Mouse (Mus musculus) heart, adult 2 months (tissue): ENCODE results near the gene Rtbdn. TPM values are rescaled to one million over a fixed set of nuclear protein-coding genes. Genes with fewer than 3 reads are reported as not detected.

Experiments
- DNase-seq, 2 experiments: peaks; one replicate each; pipeline ENCODE4 v3.0.0; 2021
- H3K27ac ChIP-seq: fragments of 200-600 bp; 2 replicates; pipeline ENCODE4 v1.8.1; 2022
- H3K27me3 ChIP-seq: fragments of 200-500 bp; 2 replicates; pipeline ENCODE4 v1.6.1; 2012; ENCODE audit warnings: mild to moderate bottlenecking, low read length, inconsistent platforms, mixed read lengths; ENCODE audit not compliant: control insufficient read depth, insufficient read depth
- H3K36me3 ChIP-seq: fragments of 200-500 bp; 2 replicates; pipeline ENCODE4 v1.6.1; 2012; ENCODE audit warnings: low read length, inconsistent platforms; ENCODE audit not compliant: control insufficient read depth, insufficient read depth
- H3K4me1 ChIP-seq: fragments of 200-500 bp; 2 replicates; pipeline ENCODE4 v1.6.1; 2011; ENCODE audit warnings: low read length; ENCODE audit not compliant: control insufficient read depth, insufficient read depth
- H3K4me3 ChIP-seq: fragments of 200-600 bp; 2 replicates; pipeline ENCODE4 v1.8.1; 2022
- H3K79me2 ChIP-seq: fragments of 200-500 bp; replicated peaks from 2 replicates; pipeline ENCODE4 v1.6.1; 2012; ENCODE audit warnings: mild to moderate bottlenecking, inconsistent platforms, low read length, moderate library complexity, mixed read lengths; ENCODE audit not compliant: control insufficient read depth, insufficient read depth
- H3K9ac ChIP-seq: fragments of 200-500 bp; 2 replicates; pipeline ENCODE4 v1.6.1; 2012; ENCODE audit warnings: low read depth, mild to moderate bottlenecking, control low read depth, inconsistent platforms, low read length, mixed read lengths
- CTCF ChIP-seq: fragments of 200-600 bp; IDR thresholded peaks from 2 replicates; pipeline ENCODE4 v1.8.1; 2022; ENCODE audit warnings: antibody characterized with exemption, mild to moderate bottlenecking, moderate library complexity
- EP300 ChIP-seq: fragments of 200-500 bp; IDR thresholded peaks from 2 replicates; pipeline ENCODE4 v1.6.1; 2011; ENCODE audit warnings: low read depth, low read length, control low read depth; ENCODE audit not compliant: insufficient read depth
- POLR2A ChIP-seq: fragments of 200-500 bp; IDR thresholded peaks from 2 replicates; pipeline ENCODE4 v1.6.1; 2011; ENCODE audit warnings: mild to moderate bottlenecking, low read depth, low read length, control low read depth; ENCODE audit not compliant: insufficient read depth
- WGBS: fragments of 180-500 bp; shearing (Covaris S2); methylation state at CpG from one replicate; pipeline ENCODE4 v1.1.7; 2018; 5-methylcytosine and 5-hydroxymethylcytosine counted together
- intact Hi-C: fragments of 180-260 bp; cut with DNase I; formaldehyde crosslinking; loops from one replicate; pipeline ENCODE4 v1.15.1; 2025
- polyA plus RNA-seq: library from polyadenylated mRNA; depleted of rRNA; stranded (reverse); fragments of >200 nt; gene quantifications from 2 replicates; pipeline ENCODE4 v1.2.3, GENCODE M21; 2012
- total RNA-seq, 2 experiments: library from RNA; stranded (reverse); gene quantifications; 2 replicates each; pipeline ENCODE4 v1.2.3; 2021

Rtbdn gene
- total and polyA plus RNA-seq, 3 experiments: not detected

DNA sequence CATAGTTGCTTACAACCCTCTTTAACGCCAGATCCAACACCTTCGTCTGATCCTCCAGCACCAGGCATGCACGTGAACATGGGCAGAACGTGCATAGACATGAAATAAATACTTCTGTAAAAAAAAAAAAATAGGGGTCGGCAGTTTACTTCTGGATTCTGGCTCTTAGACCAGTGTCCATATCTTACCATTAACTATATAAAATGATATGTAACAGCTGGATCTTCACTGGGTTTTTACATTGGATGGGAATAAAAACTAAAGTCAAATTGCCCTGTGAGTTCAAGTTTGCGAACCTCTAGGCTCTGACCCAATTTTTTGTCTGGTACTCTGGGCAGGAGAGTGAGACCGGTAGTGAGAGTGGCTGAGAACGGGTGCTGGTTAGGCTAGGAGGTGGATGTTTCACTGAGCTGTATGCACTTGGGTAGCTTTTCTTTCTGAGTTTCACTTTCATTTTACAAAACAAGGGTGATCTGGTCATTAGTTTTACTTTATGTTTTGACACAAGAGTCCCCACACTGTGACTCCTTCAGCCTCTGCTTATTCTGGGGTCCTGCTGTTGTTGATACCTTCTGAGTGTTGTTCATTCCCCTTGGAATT, 27.9 kb downstream of the Rtbdn start:
- Histone ChIP-seq H3K36me3 (no peaks in the 10 kb centered on the region; the same call in 1 of the 2 replicates), H3K27me3 (no peaks in the 10 kb centered on the region), H3K27ac (peak overlapping the region; percentile 99), H3K9ac (no peak overlapping the region), H3K4me1 (peaks cover 16% of the 10 kb centered on the region), H3K79me2 (no peaks in the 10 kb centered on the region), H3K4me3 (no peak overlapping the region)
- intact Hi-C loops: loop anchor here (1.0 to 10.0 kb wide), 2 partner anchors 15 to 50 kb away; partner anchors contain the start of genes Asna1 and Trir
- TF ChIP-seq POLR2A: 0 out of 2 replicates have a peak, but pooled peaks have one; percentile 8
- no peak for TF ChIP-seq EP300
- TF ChIP-seq CTCF: no peak
- DNase-seq: no peak
- 72% methylated on average over 8 of the region's 8 CpGs for WGBS

DNA sequence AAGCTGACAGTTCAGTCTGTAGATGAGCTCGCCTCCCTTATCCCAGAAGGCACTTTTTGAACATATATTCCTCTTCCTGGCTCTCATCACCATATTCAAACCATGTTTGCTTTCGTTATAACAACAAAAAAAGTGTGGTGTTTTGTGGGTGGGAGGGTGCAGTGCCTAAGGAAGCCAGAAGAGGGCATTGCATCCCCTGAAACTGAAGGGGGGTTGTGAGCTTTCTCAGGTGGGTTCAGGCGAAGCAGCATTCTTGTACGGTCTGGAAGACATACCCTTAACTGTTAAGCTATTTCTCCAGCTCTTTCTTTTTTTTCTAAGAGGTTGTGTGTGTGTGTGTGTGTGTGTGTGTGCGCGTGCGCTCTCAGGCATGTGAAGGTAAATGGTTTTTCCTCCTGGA, 28.6 kb downstream of the Rtbdn start:
- Histone ChIP-seq H3K4me1 (peaks cover 12% of the 10 kb centered on the region), H3K79me2 (no peaks in the 10 kb centered on the region), H3K27me3 (no peaks in the 10 kb centered on the region), H3K4me3 (no peak overlapping the region; the same call in 1 of the 2 replicates), H3K36me3 (no peaks in the 10 kb centered on the region; the same call in 1 of the 2 replicates), H3K9ac (peak overlapping the region; percentile 75), H3K27ac (peak overlapping the region; percentile 99)
- DNase-seq: peak; percentile 69 to 80
- 33% methylated on average over 7 of the region's 7 CpGs for WGBS
- peak; percentile 58; the same call in 1 of the 2 replicates for TF ChIP-seq EP300
- peak; percentile 89 for TF ChIP-seq CTCF
- no peak for TF ChIP-seq POLR2A
- intact Hi-C loops: loop anchor here (10.0 kb wide), 1 partner anchor 49 kb away; the partner anchor contains the start of genes Asna1 and Trir

DNA sequence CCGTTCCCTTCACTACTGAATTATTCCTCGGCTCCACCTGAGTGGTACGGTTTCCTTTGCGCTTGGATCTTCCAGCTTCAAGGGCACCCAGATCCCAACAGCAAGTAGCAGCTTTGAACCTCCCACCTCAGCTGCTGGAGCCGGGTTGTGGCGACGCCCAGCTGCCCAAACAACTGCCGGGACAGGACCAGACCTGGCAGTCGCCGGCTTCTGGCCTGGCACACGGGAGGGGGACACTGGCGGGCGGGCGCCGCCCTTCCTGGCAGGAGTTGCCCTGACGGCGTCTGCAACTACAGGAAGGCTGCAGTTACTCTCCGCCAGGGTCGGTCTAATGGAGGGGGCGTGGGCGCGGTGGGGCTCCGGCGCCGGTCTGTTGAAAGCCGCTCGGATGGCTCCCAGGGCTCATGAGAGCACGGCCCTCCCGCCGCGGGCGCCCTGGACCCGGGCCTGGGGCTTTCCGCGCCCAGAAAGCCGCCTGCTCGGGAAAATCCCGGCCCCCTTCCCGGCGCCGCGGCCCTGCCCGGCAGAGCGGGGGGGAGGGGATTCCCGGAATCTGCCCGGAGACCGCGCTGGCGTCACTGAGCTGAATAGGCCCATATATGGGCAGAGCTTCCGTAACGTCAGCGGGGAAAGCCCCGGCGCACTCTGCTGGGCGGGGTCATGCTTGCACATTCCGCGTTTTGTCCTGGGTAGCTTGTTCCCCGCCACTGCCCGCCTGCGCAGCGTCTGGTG, 29.4 kb downstream of the Rtbdn start:
- no peaks in the 10 kb centered on the region for H3K27me3 ChIP-seq
- H3K36me3 ChIP-seq: no peaks in the 10 kb centered on the region; the same call in 1 of the 2 replicates
- H3K27ac ChIP-seq: peak overlapping the region; percentile 99
- peak overlapping the region; percentile 75 for H3K9ac ChIP-seq
- WGBS: 1% methylated on average over 61 of the region's 61 CpGs
- no peaks in the 10 kb centered on the region for H3K79me2 ChIP-seq
- peak overlapping the region; percentile 56 for H3K4me3 ChIP-seq
- DNase-seq: peak; percentile 97
- TF ChIP-seq EP300: 0 out of 2 replicates have a peak, but pooled peaks have one; percentile 59
- TF ChIP-seq CTCF: peak; percentile 17
- TF ChIP-seq POLR2A: peak; percentile 44; the same call in 1 of the 2 replicates
- intact Hi-C loops: loop anchor here (10.0 kb wide), 1 partner anchor 49 kb away; the partner anchor contains the start of genes Asna1 and Trir
- peaks cover 15% of the 10 kb centered on the region for H3K4me1 ChIP-seq

DNA sequence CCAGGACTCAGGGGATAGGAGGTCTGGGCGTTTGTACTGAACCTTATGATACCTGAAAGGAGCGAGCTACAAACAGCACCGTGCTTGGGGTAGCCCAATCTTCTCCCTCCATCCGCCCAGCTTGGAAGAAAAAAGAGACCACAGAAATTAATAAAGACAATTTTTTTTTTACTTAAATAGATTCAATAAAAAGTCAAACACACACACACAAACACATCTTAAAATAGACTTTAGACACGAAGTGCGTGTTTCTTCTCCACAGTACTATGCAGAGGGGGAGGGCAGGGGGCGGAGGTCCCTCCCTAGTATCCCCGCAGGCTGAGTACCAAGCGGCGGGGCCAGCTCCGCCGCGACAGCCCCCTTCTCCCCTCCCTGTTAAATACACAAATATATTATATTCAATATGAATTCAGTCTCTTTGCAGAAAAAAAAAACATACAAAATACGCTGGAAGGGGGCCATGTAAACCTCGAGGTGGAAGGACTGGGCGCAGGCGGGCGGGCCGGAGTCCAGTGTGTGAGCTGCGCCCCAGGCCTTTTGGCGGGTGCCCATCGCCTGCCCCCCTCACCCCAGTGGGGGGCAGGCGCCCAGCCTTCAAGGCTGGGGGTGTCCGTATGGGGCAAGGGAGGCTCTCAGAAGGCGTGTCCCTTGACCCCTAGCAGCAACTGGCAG, 30.1 kb downstream of the Rtbdn start:
- Histone ChIP-seq H3K79me2 (no peaks in the 10 kb centered on the region), H3K27ac (peak overlapping the region; percentile 99), H3K9ac (peak overlapping the region; percentile 91), H3K36me3 (no peaks in the 10 kb centered on the region; the same call in 1 of the 2 replicates), H3K4me1 (peaks cover 17% of the 10 kb centered on the region), H3K27me3 (no peaks in the 10 kb centered on the region), H3K4me3 (peak overlapping the region; percentile 56)
- intact Hi-C loops: loop anchor here (10.0 kb wide), 1 partner anchor 48 kb away; the partner anchor contains the start of genes Asna1 and Trir
- peak in 1 of 2 experiments; percentile 53 for DNase-seq
- TF ChIP-seq POLR2A (peak; percentile 93; the same call in 1 of the 2 replicates), CTCF (no peak), EP300 (no peak)
- 1% methylated on average over 25 of the region's 25 CpGs for WGBS

DNA sequence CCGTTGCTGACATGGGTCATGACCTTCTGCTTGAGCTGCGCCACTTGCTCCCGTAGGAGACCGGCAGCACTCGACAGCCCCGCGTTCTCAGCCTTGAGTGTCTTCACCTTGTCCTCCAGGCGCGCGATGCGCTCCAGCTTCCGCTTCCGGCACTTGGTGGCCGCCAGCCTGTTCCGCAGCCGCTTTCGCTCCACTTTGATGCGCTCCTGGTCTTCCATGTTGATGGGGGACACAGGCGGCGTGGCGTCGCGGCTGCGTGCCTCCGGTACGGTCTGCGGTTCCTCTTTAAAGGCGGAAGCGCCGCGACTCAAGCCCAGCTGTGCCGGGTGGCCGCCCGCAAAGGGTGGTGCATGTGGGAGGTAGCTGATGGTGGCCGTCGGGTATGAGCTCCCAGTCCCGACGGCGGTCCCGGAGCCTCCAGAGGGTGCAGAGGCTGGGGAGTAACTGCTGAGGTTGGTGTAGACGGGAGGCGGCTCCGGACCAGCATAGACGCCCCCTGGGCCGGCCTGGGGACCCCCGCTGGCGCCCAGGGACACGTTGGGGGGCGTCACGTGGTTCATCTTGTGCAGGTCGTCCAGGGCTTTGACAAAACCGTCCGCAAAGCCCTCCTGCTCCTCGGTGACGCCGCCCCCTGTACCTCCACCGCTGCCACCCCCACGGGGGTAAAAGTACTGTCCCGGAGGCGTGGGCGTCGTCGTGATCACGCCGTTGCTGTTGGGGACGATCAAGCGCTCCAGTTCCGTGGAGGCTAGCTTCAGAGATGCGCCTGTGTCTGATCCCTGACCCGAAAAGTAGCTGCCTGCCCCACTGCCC, 30.9 kb downstream of the Rtbdn start:
- intact Hi-C loops: loop anchor here (10.0 kb wide), 1 partner anchor 47 kb away; the partner anchor contains the start of genes Asna1 and Trir
- peak; percentile 84 to 86 for DNase-seq
- H3K4me1 ChIP-seq: peaks cover 17% of the 10 kb centered on the region
- peak overlapping the region; percentile 91 for H3K9ac ChIP-seq
- H3K27me3 ChIP-seq: no peaks in the 10 kb centered on the region
- peak overlapping the region; percentile 99 for H3K27ac ChIP-seq
- H3K79me2 ChIP-seq: no peaks in the 10 kb centered on the region
- TF ChIP-seq EP300 (0 out of 2 replicates have a peak, but pooled peaks have one; percentile 4), CTCF (no peak), POLR2A (peak; percentile 57)
- H3K36me3 ChIP-seq: no peaks in the 10 kb centered on the region; the same call in 1 of the 2 replicates
- under 1% methylated on average over 70 of the region's 70 CpGs for WGBS
- peak overlapping the region; percentile 56 for H3K4me3 ChIP-seq
